Mouse (Mus musculus) embryonic facial prominence, embryonic 14.5 days (tissue): ENCODE results near the gene Wdr89. TPM values are rescaled to one million over a fixed set of nuclear protein-coding genes. Genes with fewer than 3 reads are reported as not detected.

Source experiments
- ATAC-seq: fragments of 200-750 bp; cut with Nextera tagmentation; 2 replicates; pipeline ENCODE4 v1.8.0; 2017; ENCODE audit warnings: low read depth, moderate number of reproducible peaks, moderate TSS enrichment
- DNase-seq: peaks from one replicate; pipeline ENCODE4 v3.0.0-alpha.2; 2015; ENCODE audit warnings: low spot score
- H3K27ac ChIP-seq: fragments of 300-500 bp; sonication (generic); replicated peaks from 2 replicates; pipeline ENCODE4 v1.5.1; 2014; ENCODE audit warnings: low read depth, mild to moderate bottlenecking, low read length, moderate library complexity
- H3K27me3 ChIP-seq: fragments of 300-500 bp; sonication (generic); replicated peaks from 2 replicates; pipeline ENCODE4 v1.6.1; 2014; ENCODE audit warnings: low read length; ENCODE audit not compliant: control insufficient read depth, insufficient read depth
- H3K36me3 ChIP-seq: fragments of 300-500 bp; sonication (generic); 2 replicates; pipeline ENCODE4 v1.6.1; 2014; ENCODE audit warnings: low read length, mixed read lengths; ENCODE audit not compliant: control insufficient read depth, insufficient read depth
- H3K4me1 ChIP-seq: fragments of 300-500 bp; sonication (generic); 2 replicates; pipeline ENCODE4 v1.6.1; 2014; ENCODE audit warnings: antibody characterized with exemption, low read length; ENCODE audit not compliant: control insufficient read depth, insufficient read depth
- H3K4me2 ChIP-seq: fragments of 300-500 bp; sonication (generic); 2 replicates; pipeline ENCODE4 v1.6.1; 2014; ENCODE audit warnings: low read depth, mild to moderate bottlenecking, low read length, moderate library complexity, mixed read lengths
- H3K4me3 ChIP-seq: fragments of 300-500 bp; sonication (generic); 2 replicates; pipeline ENCODE4 v1.5.1; 2014; ENCODE audit warnings: low read depth, mild to moderate bottlenecking, low read length
- H3K9ac ChIP-seq: fragments of 300-500 bp; sonication (generic); 2 replicates; pipeline ENCODE4 v1.6.1; 2014; ENCODE audit warnings: low read depth, mild to moderate bottlenecking, low read length, moderate library complexity, mixed read lengths
- H3K9me3 ChIP-seq: fragments of 300-500 bp; sonication (generic); 2 replicates; pipeline ENCODE4 v1.6.1; 2016; ENCODE audit warnings: low read length; ENCODE audit not compliant: control insufficient read depth
- WGBS: fragments of 180-500 bp; shearing (Covaris S2); extraction: QIAGEN DNeasy Blood & Tissue Kit; methylation state at CpG from one replicate; pipeline ENCODE4 v1.1.7; 2014; 5-methylcytosine and 5-hydroxymethylcytosine counted together
- polyA plus RNA-seq: library from polyadenylated mRNA; unstranded; fragments of >200 nt; fragmentation: Nextera tagmentation; extraction: Ambion mirVana; gene quantifications from 2 replicates; pipeline ENCODE4 v1.2.1, GENCODE M21; 2014

The Wdr89 gene
- polyA plus RNA-seq, 1 experiment from 2014 or later = 10.2 TPM

- no peak for DNase-seq
- no peaks in the 10 kb centered on the region for H3K4me1 ChIP-seq
- no peaks in the 10 kb centered on the region for H3K9me3 ChIP-seq
- H3K36me3 ChIP-seq = no peaks in the 10 kb centered on the region
- no peak overlapping the region for H3K4me3 ChIP-seq
- H3K27ac ChIP-seq = no peak overlapping the region
- no peaks in the 10 kb centered on the region for H3K27me3 ChIP-seq
- H3K9ac ChIP-seq = no peak overlapping the region
- 78% methylated on average over 1 of the region's 1 CpGs for WGBS
- H3K4me2 ChIP-seq = no peak overlapping the region
- no peak for ATAC-seq
Measured at GRCm38 (mm10) chr12:75662376-75662775, 7.0 kb downstream of the Wdr89 start.

DNA sequence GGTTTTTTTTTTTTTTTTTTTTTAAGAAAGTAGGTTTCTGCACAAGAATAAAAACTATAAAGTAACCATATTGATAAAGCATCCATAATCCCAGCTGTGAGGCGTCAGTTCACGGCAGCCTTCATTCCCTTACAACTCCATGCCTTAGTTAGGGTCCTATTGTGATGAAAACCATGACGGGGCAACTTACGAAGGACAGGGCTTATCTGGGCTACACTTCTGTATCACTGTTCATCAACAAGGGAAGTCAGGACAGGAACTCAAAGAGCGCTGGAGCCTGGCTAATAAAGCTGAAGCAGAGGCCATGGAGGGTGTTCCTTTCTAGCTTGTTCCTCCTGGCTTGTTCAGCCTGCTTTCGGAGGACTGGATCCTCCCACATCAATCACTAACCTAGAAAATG is 10.9 kb downstream of the Wdr89 start:
- Histone ChIP-seq H3K9me3 (no peaks in the 10 kb centered on the region), H3K36me3 (no peaks in the 10 kb centered on the region), H3K9ac (no peak overlapping the region), H3K4me3 (no peak overlapping the region), H3K27me3 (no peaks in the 10 kb centered on the region), H3K4me2 (no peak overlapping the region), H3K4me1 (no peaks in the 10 kb centered on the region), H3K27ac (no peak overlapping the region)
- DNase-seq (no peak), ATAC-seq (no peak)
- 76% methylated on average over 6 of the region's 6 CpGs for WGBS

GRCm38 (mm10) chr12:75656580-75656979 is 12.8 kb downstream of the Wdr89 start:
- no peak overlapping the region for H3K4me3 ChIP-seq
- H3K36me3 ChIP-seq = no peaks in the 10 kb centered on the region
- no peaks in the 10 kb centered on the region for H3K27me3 ChIP-seq
- H3K9ac ChIP-seq = no peak overlapping the region
- H3K9me3 ChIP-seq = no peaks in the 10 kb centered on the region
- whole genome bisulfite sequencing = 24% methylated on average over 3 of the region's 3 CpGs
- H3K4me2 ChIP-seq = no peak overlapping the region
- no peak overlapping the region for H3K27ac ChIP-seq
- peak; percentile 48 for DNase-seq
- ATAC-seq = 0 out of 2 replicates have a peak, but pooled peaks have one; percentile 72
- no peaks in the 10 kb centered on the region for H3K4me1 ChIP-seq

GRCm38 (mm10) chr12:75654247-75654801 is 15.0 kb downstream of the Wdr89 start:
- no peaks in the 10 kb centered on the region for H3K4me1 ChIP-seq
- H3K9ac ChIP-seq = no peak overlapping the region
- H3K9me3 ChIP-seq = no peaks in the 10 kb centered on the region
- ATAC-seq (no peak), DNase-seq (no peak)
- H3K4me2 ChIP-seq = no peak overlapping the region
- 86% methylated on average over 3 of the region's 3 CpGs for WGBS
- H3K36me3 ChIP-seq = no peaks in the 10 kb centered on the region
- H3K27me3 ChIP-seq = no peaks in the 10 kb centered on the region
- H3K27ac ChIP-seq = no peak overlapping the region
- H3K4me3 ChIP-seq = no peak overlapping the region

- Histone ChIP-seq H3K36me3 (no peaks in the 10 kb centered on the region), H3K9ac (no peak overlapping the region), H3K4me3 (no peak overlapping the region), H3K27me3 (no peaks in the 10 kb centered on the region), H3K4me1 (no peaks in the 10 kb centered on the region), H3K9me3 (no peaks in the 10 kb centered on the region), H3K27ac (no peak overlapping the region), H3K4me2 (no peak overlapping the region)
- ATAC-seq (no peak), DNase-seq (no peak)
- WGBS = 81% methylated on average over 2 of the region's 2 CpGs
Measured at GRCm38 (mm10) chr12:75649706-75650093, 19.6 kb downstream of the Wdr89 start.

- no peak overlapping the region for H3K4me2 ChIP-seq
- no peaks in the 10 kb centered on the region for H3K4me1 ChIP-seq
- H3K27me3 ChIP-seq = no peaks in the 10 kb centered on the region
- H3K9ac ChIP-seq = no peak overlapping the region
- ATAC-seq (peak; percentile 57; the same call in 1 of the 2 replicates), DNase-seq (peak; percentile 37)
- no peaks in the 10 kb centered on the region for H3K36me3 ChIP-seq
- 78% methylated on average over 12 of the region's 12 CpGs for WGBS
- H3K4me3 ChIP-seq = no peak overlapping the region
- no peaks in the 10 kb centered on the region for H3K9me3 ChIP-seq
- no peak overlapping the region for H3K27ac ChIP-seq
Measured at GRCm38 (mm10) chr12:75649058-75649705, 20.2 kb downstream of the Wdr89 start.

DNA sequence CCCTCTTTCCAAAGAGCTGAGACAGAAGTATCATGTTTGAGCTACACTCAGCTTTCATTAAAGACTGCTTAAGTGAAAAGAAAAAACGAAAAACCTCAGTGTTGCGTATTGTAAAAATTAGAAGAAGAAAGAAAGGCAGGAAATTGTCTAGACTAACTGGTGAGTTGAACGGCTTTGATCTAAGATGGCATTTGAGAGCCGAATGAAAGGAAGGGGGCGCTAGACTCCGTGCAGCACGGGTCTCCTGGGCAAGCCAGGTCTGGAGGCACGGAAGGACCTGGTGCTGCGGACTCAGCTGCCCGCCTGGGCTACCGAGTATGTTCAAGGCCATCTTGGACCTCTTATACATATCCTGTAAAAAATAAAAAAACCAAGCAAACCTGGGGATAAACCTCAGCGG is 21.1 kb downstream of the Wdr89 start:
- H3K4me3 ChIP-seq = no peak overlapping the region
- no peak for ATAC-seq

DNA sequence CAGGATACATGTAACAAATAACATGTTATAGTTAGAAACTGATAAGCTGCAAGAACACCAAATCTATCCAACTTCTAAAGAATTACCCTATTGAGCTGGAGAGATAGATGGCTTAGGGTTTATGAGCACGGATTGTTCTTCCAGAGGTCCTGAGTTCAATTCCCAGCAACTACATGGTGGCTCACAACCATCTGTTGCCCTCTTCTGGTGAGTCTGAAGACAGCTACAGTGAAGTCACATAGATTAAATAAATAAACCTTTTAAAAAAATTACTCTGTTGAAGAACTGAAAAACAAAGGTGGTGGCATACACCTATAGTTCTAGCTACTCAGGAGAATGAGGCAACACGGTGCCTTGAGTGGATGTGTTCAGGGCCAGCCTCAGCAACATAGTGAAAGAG is 21.7 kb downstream of the Wdr89 start:
- no peak overlapping the region for H3K9ac ChIP-seq
- no peaks in the 10 kb centered on the region for H3K4me1 ChIP-seq
- no peak overlapping the region for H3K27ac ChIP-seq
- no peak overlapping the region for H3K4me2 ChIP-seq
- no peak for ATAC-seq
- no peaks in the 10 kb centered on the region for H3K36me3 ChIP-seq
- DNase-seq = no peak
- WGBS = 80% methylated on average over 2 of the region's 2 CpGs
- H3K4me3 ChIP-seq = no peak overlapping the region
- no peaks in the 10 kb centered on the region for H3K9me3 ChIP-seq
- no peaks in the 10 kb centered on the region for H3K27me3 ChIP-seq

More for the DNA sequence above, 21.1 kb downstream of the Wdr89 start:
- no peaks in the 10 kb centered on the region for H3K27me3 ChIP-seq
- no peaks in the 10 kb centered on the region for H3K9me3 ChIP-seq
- no peaks in the 10 kb centered on the region for H3K4me1 ChIP-seq
- DNase-seq = no peak
- no peak overlapping the region for H3K4me2 ChIP-seq
- H3K9ac ChIP-seq = no peak overlapping the region
- H3K27ac ChIP-seq = no peak overlapping the region
- WGBS = 54% methylated on average over 12 of the region's 12 CpGs
- no peaks in the 10 kb centered on the region for H3K36me3 ChIP-seq

GRCm38 (mm10) chr12:75645780-75646179 is 23.6 kb downstream of the Wdr89 start:
- H3K27me3 ChIP-seq = no peaks in the 10 kb centered on the region
- H3K4me2 ChIP-seq = no peak overlapping the region
- H3K36me3 ChIP-seq = no peaks in the 10 kb centered on the region
- no peaks in the 10 kb centered on the region for H3K9me3 ChIP-seq
- no peak for ATAC-seq
- no peak overlapping the region for H3K27ac ChIP-seq
- 100% methylated on average over 1 of the region's 1 CpGs for WGBS
- no peak overlapping the region for H3K9ac ChIP-seq
- no peak overlapping the region for H3K4me3 ChIP-seq
- DNase-seq = no peak
- H3K4me1 ChIP-seq = no peaks in the 10 kb centered on the region
